Mouse (Mus musculus) limb, embryonic 12.5 days (tissue): ENCODE measurements around the gene Pdgfd. TPM values are rescaled to one million over a fixed set of nuclear protein-coding genes. Genes with fewer than 3 reads are reported as not detected.
"Not testable (repeated sequence)": the region's sequence is repeated elsewhere in the genome, so short reads cannot be mapped to it uniquely, and the experiment has no call there.

Experiments
- ATAC-seq: fragments of 200-750 bp; cut with Nextera tagmentation; 2 replicates; pipeline ENCODE4 v1.8.0; 2017; ENCODE audit warnings: low read depth, moderate TSS enrichment; ENCODE audit not compliant: insufficient number of reproducible peaks, insufficient read depth, low FRiP score, low TSS enrichment
- H3K27ac ChIP-seq: fragments of 300-500 bp; sonication (generic); 2 replicates; pipeline ENCODE4 v1.5.1; 2016; ENCODE audit warnings: mild to moderate bottlenecking, moderate library complexity
- H3K27me3 ChIP-seq: fragments of 300-500 bp; sonication (generic); 2 replicates; pipeline ENCODE4 v1.6.1; 2016; ENCODE audit warnings: mild to moderate bottlenecking, moderate library complexity
- H3K36me3 ChIP-seq: fragments of 300-500 bp; sonication (generic); 2 replicates; pipeline ENCODE4 v1.6.1; 2016; ENCODE audit warnings: mild to moderate bottlenecking, moderate library complexity
- H3K4me1 ChIP-seq: fragments of 300-500 bp; sonication (generic); replicated peaks from 2 replicates; pipeline ENCODE4 v1.6.1; 2016
- H3K4me2 ChIP-seq: fragments of 300-500 bp; sonication (generic); 2 replicates; pipeline ENCODE4 v1.6.1; 2016; ENCODE audit warnings: mild to moderate bottlenecking, moderate library complexity
- H3K4me3 ChIP-seq: fragments of 300-500 bp; sonication (generic); replicated peaks from 2 replicates; pipeline ENCODE4 v1.5.1; 2016; ENCODE audit warnings: mild to moderate bottlenecking
- H3K9ac ChIP-seq: fragments of 300-500 bp; sonication (generic); replicated peaks from 2 replicates; pipeline ENCODE4 v1.6.1; 2016; ENCODE audit warnings: mild to moderate bottlenecking, moderate library complexity
- H3K9me3 ChIP-seq: fragments of 300-500 bp; sonication (generic); 2 replicates; pipeline ENCODE4 v1.6.1; 2016; ENCODE audit warnings: mild to moderate bottlenecking, moderate library complexity
- WGBS: fragments of 180-500 bp; shearing (Covaris S2); methylation state at CpG from one replicate; pipeline ENCODE4 v1.1.7; 2016; 5-methylcytosine and 5-hydroxymethylcytosine counted together
- polyA plus RNA-seq: library from polyadenylated mRNA; unstranded; fragments of >200 nt; fragmentation: Nextera tagmentation; extraction: Ambion mirVana; gene quantifications from 2 replicates; pipeline ENCODE4 v1.2.1, GENCODE M21; 2016

The Pdgfd gene
- polyA plus RNA-seq = 7.5 and 9.1 TPM in 2 replicates

- peak; percentile 89 for ATAC-seq
- peak within 1 kb of the TSS; percentile 54 for H3K9ac ChIP-seq
- peak within 1 kb of the TSS; percentile 37; the same call in 1 of the 2 replicates for H3K27ac ChIP-seq
- no peaks in the 10 kb centered on the region for H3K27me3 ChIP-seq
- no peaks in the 10 kb centered on the region for H3K4me1 ChIP-seq
- peak within 1 kb of the TSS; percentile 51 for H3K4me3 ChIP-seq
- H3K4me2 ChIP-seq = peak within 1 kb of the TSS; percentile 65
- H3K9me3 ChIP-seq = no peaks in the 10 kb centered on the region
- WGBS = 5% methylated on average over 32 of the region's 32 CpGs
- H3K36me3 ChIP-seq = no peaks in the 10 kb centered on the region
Observed at GRCm38 (mm10) chr9:6168391-6169037, at the start of gene Pdgfd. Pdgfd (plus strand) TSS chr9:6168584.

GRCm38 (mm10) chr9:6169038-6169431 is 651 bp downstream of the Pdgfd start:
- H3K27ac ChIP-seq = no peak overlapping the region
- no peak for ATAC-seq
- H3K9ac ChIP-seq = peak overlapping the region; percentile 54

GRCm38 (mm10) chr9:6170962-6171361 is 2.6 kb downstream of the Pdgfd start:
- H3K4me1 ChIP-seq = no peaks in the 10 kb centered on the region
- H3K4me3 ChIP-seq = no peak overlapping the region
- no peak overlapping the region for H3K27ac ChIP-seq
- no peaks in the 10 kb centered on the region for H3K36me3 ChIP-seq
- H3K27me3 ChIP-seq = no peaks in the 10 kb centered on the region
- ATAC-seq = no peak
- no peaks in the 10 kb centered on the region for H3K9me3 ChIP-seq
- no peak overlapping the region for H3K9ac ChIP-seq
- no peak overlapping the region for H3K4me2 ChIP-seq
- 58% methylated on average over 9 of the region's 9 CpGs for WGBS

More at GRCm38 (mm10) chr9:6169038-6169431, 651 bp downstream of the Pdgfd start:
- Histone ChIP-seq H3K4me1 (no peaks in the 10 kb centered on the region), H3K27me3 (no peaks in the 10 kb centered on the region), H3K4me3 (peak overlapping the region; percentile 51), H3K36me3 (no peaks in the 10 kb centered on the region), H3K4me2 (peak overlapping the region; percentile 65), H3K9me3 (no peaks in the 10 kb centered on the region)
- whole genome bisulfite sequencing = 53% methylated on average over 3 of the region's 3 CpGs

- Histone ChIP-seq H3K4me2 (no peak overlapping the region), H3K4me3 (no peak overlapping the region), H3K9ac (no peak overlapping the region), H3K27me3 (no peaks in the 10 kb centered on the region), H3K9me3 (no peaks in the 10 kb centered on the region), H3K4me1 (no peaks in the 10 kb centered on the region), H3K27ac (no peak overlapping the region), H3K36me3 (no peaks in the 10 kb centered on the region)
- ATAC-seq = no peak
- 91% methylated on average over 1 of the region's 1 CpGs for WGBS
Observed at GRCm38 (mm10) chr9:6173276-6173675, 4.9 kb downstream of the Pdgfd start.

GRCm38 (mm10) chr9:6175731-6176130 is 7.3 kb downstream of the Pdgfd start:
- no peaks in the 10 kb centered on the region for H3K36me3 ChIP-seq
- H3K9me3 ChIP-seq = no peaks in the 10 kb centered on the region
- no peak overlapping the region for H3K4me3 ChIP-seq
- H3K27ac ChIP-seq = no peak overlapping the region
- no peak overlapping the region for H3K4me2 ChIP-seq
- WGBS = 88% methylated on average over 4 of the region's 4 CpGs
- no peak for ATAC-seq
- H3K27me3 ChIP-seq = no peaks in the 10 kb centered on the region
- H3K9ac ChIP-seq = no peak overlapping the region
- H3K4me1 ChIP-seq = no peaks in the 10 kb centered on the region

GRCm38 (mm10) chr9:6182307-6182923 is 14.0 kb downstream of the Pdgfd start:
- Histone ChIP-seq H3K27ac (no peak overlapping the region), H3K9ac (no peak overlapping the region), H3K4me1 (no peaks in the 10 kb centered on the region), H3K27me3 (no peaks in the 10 kb centered on the region), H3K4me3 (no peak overlapping the region), H3K4me2 (no peak overlapping the region), H3K9me3 (no peaks in the 10 kb centered on the region), H3K36me3 (no peaks in the 10 kb centered on the region)
- no peak for ATAC-seq
- WGBS = 89% methylated on average over 3 of the region's 3 CpGs

GRCm38 (mm10) chr9:6187955-6188354 is 19.6 kb downstream of the Pdgfd start:
- H3K27ac ChIP-seq = no peak overlapping the region

GRCm38 (mm10) chr9:6193352-6193751 is 25.0 kb downstream of the Pdgfd start:
- Histone ChIP-seq H3K4me3 (no peak overlapping the region), H3K27me3 (no peaks in the 10 kb centered on the region), H3K4me1 (no peaks in the 10 kb centered on the region), H3K27ac (no peak overlapping the region), H3K9ac (no peak overlapping the region), H3K4me2 (no peak overlapping the region), H3K36me3 (no peaks in the 10 kb centered on the region), H3K9me3 (no peaks in the 10 kb centered on the region)
- 50% methylated on average over 1 of the region's 1 CpGs for WGBS
- no peak for ATAC-seq

More at GRCm38 (mm10) chr9:6187955-6188354, 19.6 kb downstream of the Pdgfd start:
- Histone ChIP-seq H3K4me3 (no peak overlapping the region), H3K27me3 (no peaks in the 10 kb centered on the region), H3K36me3 (no peaks in the 10 kb centered on the region), H3K4me2 (no peak overlapping the region), H3K4me1 (no peaks in the 10 kb centered on the region), H3K9me3 (no peaks in the 10 kb centered on the region), H3K9ac (no peak overlapping the region)
- WGBS = 26% methylated on average over 3 of the region's 3 CpGs
- no peak for ATAC-seq

GRCm38 (mm10) chr9:6212862-6213261 is 44.5 kb downstream of the Pdgfd start:
- Histone ChIP-seq H3K4me1 (no peaks in the 10 kb centered on the region), H3K9ac (no peak overlapping the region), H3K4me3 (no peak overlapping the region), H3K27me3 (no peaks in the 10 kb centered on the region), H3K9me3 (no peaks in the 10 kb centered on the region), H3K27ac (no peak overlapping the region), H3K36me3 (no peaks in the 10 kb centered on the region), H3K4me2 (no peak overlapping the region)
- 57% methylated on average over 5 of the region's 5 CpGs for WGBS
- no peak for ATAC-seq

- Histone ChIP-seq H3K36me3 (no peaks in the 10 kb centered on the region), H3K4me1 (no peaks in the 10 kb centered on the region), H3K27ac (no peak overlapping the region), H3K4me2 (no peak overlapping the region), H3K9ac (no peak overlapping the region), H3K4me3 (no peak overlapping the region), H3K9me3 (no peaks in the 10 kb centered on the region), H3K27me3 (no peaks in the 10 kb centered on the region)
- no peak for ATAC-seq
- 51% methylated on average over 1 of the region's 1 CpGs for WGBS
Observed at GRCm38 (mm10) chr9:6217505-6217904, 49.1 kb downstream of the Pdgfd start.

- H3K36me3 ChIP-seq, H3K27ac ChIP-seq, H3K27me3 ChIP-seq, H3K4me1 ChIP-seq, H3K4me2 ChIP-seq, ATAC-seq, H3K9me3 ChIP-seq, H3K9ac ChIP-seq, H3K4me3 ChIP-seq: not testable (repeated sequence)
- 87% methylated on average over 1 of the region's 1 CpGs for WGBS
Observed at GRCm38 (mm10) chr9:6235982-6236381, 67.6 kb downstream of the Pdgfd start.
